Mouse (Mus musculus): ENCODE data around the gene Olfr690. TPM values are rescaled to one million over a fixed set of nuclear protein-coding genes. Genes with fewer than 3 reads are reported as not detected.

The Olfr690 gene
- polyA plus RNA-seq (2012; ENCODE audit: low replicate concordance): not detected in 2 replicates

GRCm38 (mm10) chr7:105334004-105334403, at the start of gene Olfr690:
Gene Olfr690, minus strand, starts transcription at chr7:105334104.

GRCm38 (mm10) chr7:105374866-105375265, 41.0 kb upstream of the Olfr690 start, which contains the start of gene Gm5901:
Gene Gm5901, plus strand, starts transcription at chr7:105375038.

GRCm38 (mm10) chr7:105367930-105368329, 34.0 kb upstream of the Olfr690 start, which contains the start of gene Olfr692:
Gene Olfr692, plus strand, starts transcription at chr7:105368230.

GRCm38 (mm10) chr7:105342170-105342569, 8.3 kb upstream of the Olfr690 start, which contains the start of gene Olfr691:
Gene Olfr691, minus strand, starts transcription at chr7:105342270.

GRCm38 (mm10) chr7:105310865-105311264, 23.0 kb downstream of the Olfr690 start, which contains the start of gene Olfr689:
Gene Olfr689, plus strand, starts transcription at chr7:105311165.

GRCm38 (mm10) chr7:105287795-105288194, 46.1 kb downstream of the Olfr690 start, which contains the start of gene Olfr688:
Gene Olfr688, plus strand, starts transcription at chr7:105288095.

Other genes with a start within 250 kb of the Olfr690 start
- gene Olfr680-ps1, start 241.3 kb downstream of the Olfr690 start, polyA plus RNA-seq (2012; ENCODE audit: low replicate concordance): not detected in 2 replicates
- gene Olfr681, start 217.3 kb downstream of the Olfr690 start, polyA plus RNA-seq (2012; ENCODE audit: low replicate concordance): not detected in 2 replicates
- gene Olfr683, start 187.1 kb downstream of the Olfr690 start, polyA plus RNA-seq (2012; ENCODE audit: low replicate concordance): 0.26 TPM in 1 of 2 replicates, not detected in the other
- not detected in 2 replicates for gene Olfr684, start 170.5 kb downstream of the Olfr690 start, polyA plus RNA-seq (2012; ENCODE audit: low replicate concordance)
- not detected in 2 replicates for gene Olfr685, start 148.1 kb downstream of the Olfr690 start, polyA plus RNA-seq (2012; ENCODE audit: low replicate concordance)
- not detected in 2 replicates for gene Olfr686, start 126.6 kb downstream of the Olfr690 start, polyA plus RNA-seq (2012; ENCODE audit: low replicate concordance)
- not detected in 2 replicates for gene Olfr688, start 46.0 kb downstream of the Olfr690 start, polyA plus RNA-seq (2012; ENCODE audit: low replicate concordance)
- gene Olfr689, start 22.9 kb downstream of the Olfr690 start, polyA plus RNA-seq (2012; ENCODE audit: low replicate concordance): 0.03 TPM in 1 of 2 replicates, not detected in the other
- gene Olfr691, start 8.2 kb upstream of the Olfr690 start, polyA plus RNA-seq (2012; ENCODE audit: low replicate concordance): not detected in 2 replicates
- not detected in 2 replicates for gene Olfr692, start 34.1 kb upstream of the Olfr690 start, polyA plus RNA-seq (2012; ENCODE audit: low replicate concordance)
- not detected in 2 replicates for gene Gm5901, start 40.9 kb upstream of the Olfr690 start, polyA plus RNA-seq (2012; ENCODE audit: low replicate concordance)
- gene Fam160a2, start 66.0 kb upstream of the Olfr690 start, polyA plus RNA-seq (2012; ENCODE audit: low replicate concordance): 65.0 and 67.0 TPM in 2 replicates
- not detected in 2 replicates for gene Cnga4, start 70.5 kb upstream of the Olfr690 start, polyA plus RNA-seq (2012; ENCODE audit: low replicate concordance)
- 0.07 TPM in 1 of 2 replicates, not detected in the other for gene Cckbr, start 91.6 kb upstream of the Olfr690 start, polyA plus RNA-seq (2012; ENCODE audit: low replicate concordance)
- 3.8 and 5.3 TPM in 2 replicates for gene Cavin3, start 148.2 kb upstream of the Olfr690 start, polyA plus RNA-seq (2012; ENCODE audit: low replicate concordance)
- 18.1 and 38.9 TPM in 2 replicates for gene Smpd1, start 220.3 kb upstream of the Olfr690 start, polyA plus RNA-seq (2012; ENCODE audit: low replicate concordance)
- 0.97 and 1.3 TPM in 2 replicates for gene Apbb1, start 247.5 kb upstream of the Olfr690 start, polyA plus RNA-seq (2012; ENCODE audit: low replicate concordance)

Data from leukemia stem cell, adult 10-12 weeks (primary cell).